Mouse (Mus musculus): ENCODE results near the gene Nup214.

The Nup214 gene

DNA sequence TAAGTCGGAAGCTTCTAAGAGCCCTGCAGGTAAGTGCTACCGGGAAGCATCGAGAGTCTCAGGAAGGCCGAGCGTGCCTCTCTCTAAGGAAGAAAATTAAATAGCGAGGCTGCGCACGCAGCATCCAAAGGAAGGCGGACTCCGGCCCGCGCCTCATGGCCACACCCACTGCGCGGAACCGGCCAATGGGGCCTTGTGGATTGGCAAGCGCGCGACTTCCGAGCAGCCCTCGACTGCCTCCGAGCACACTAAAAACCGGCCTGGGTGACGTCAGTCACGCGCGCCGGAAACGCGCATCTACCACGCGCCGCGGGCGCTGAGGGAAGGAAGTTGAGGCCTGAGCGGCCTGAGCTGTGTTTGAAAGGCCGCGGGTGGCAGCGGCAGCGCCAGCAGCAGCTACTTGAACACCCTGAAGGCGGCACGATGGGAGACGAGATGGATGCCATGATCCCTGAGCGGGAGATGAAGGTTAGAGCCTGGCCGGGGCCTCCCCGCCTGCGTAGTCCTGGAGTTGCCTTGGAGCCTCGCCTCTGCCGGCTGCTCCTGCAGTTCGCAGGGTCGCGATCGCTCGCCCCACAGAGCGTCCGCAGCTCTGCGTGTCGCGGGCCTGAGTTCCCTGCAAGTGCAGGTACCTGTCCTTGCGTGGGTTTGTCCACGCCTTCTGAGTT lies at the start of gene Nup214:
Gene Nup214 (plus strand): TSS at position 296 of the 668 bp plus-strand sequence.
- DNase-seq (ENCODE audit: low spot score): peak; percentile 99

DNA sequence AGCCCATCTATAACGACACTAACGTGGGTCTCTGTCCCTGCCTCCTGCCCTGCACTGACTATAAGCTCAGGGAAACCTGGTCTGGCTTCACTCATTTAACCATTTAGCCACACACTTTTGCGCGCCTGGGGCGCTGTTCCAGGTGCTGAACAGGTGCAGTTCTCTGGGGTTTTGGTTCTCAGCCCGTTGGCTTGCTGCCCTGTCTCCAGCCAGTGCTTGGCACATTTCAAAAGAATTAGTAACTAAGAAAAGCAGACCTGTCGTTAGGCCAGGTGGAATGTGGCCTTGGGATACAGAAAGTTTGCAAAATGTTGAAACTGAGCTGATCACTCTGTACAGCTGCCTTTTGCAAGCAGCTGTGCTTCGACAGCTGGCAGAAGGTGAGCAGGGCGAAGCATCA lies 49.4 kb upstream of the Nup214 start:
- DNase-seq (ENCODE audit: low spot score): peak; percentile 21

DNA sequence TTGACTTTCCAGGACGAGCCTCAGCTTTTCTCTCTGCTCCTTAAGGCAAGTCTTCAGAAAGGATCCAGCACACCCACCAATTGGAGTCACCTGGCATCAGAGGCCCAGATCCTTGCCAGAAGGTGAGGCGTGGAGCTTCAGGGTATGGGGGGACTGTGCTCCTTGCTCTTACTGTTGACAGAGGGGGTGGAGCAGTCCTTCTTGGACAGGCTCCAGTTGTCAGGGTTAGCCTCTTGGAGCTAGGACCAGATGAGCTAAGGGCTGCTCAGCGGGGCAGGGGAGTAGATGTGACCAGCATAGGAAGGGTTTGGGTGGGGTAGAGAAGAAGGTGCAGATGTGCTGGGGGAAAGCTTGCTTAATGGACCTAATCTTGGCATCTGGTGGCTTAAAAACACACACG lies 48.3 kb upstream of the Nup214 start:
- DNase-seq (ENCODE audit: low spot score): no peak

DNA sequence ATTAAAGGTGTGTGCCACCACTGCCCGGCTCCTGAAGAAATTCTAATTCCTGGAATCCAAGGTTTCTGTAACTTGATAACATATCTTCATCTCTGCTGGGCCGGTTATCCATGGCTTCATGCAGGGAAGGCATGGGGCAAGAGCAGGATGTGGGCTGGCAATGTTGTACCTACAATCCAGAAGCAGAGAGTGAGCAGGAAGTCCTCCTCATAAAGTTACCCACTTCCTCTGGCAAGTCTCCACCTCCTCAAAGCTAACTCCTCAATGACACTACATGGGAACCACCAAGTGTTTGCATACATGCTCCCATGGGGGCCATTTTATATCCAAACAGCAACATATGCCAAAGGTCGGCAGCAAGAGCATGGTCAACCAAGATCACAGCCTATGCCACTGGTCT lies 44.6 kb upstream of the Nup214 start:
- no peak for DNase-seq (ENCODE audit: low spot score)

GRCm38 (mm10) chr2:31934551-31934950 lies 39.7 kb upstream of the Nup214 start:
- no peak for DNase-seq (ENCODE audit: low spot score)

DNA sequence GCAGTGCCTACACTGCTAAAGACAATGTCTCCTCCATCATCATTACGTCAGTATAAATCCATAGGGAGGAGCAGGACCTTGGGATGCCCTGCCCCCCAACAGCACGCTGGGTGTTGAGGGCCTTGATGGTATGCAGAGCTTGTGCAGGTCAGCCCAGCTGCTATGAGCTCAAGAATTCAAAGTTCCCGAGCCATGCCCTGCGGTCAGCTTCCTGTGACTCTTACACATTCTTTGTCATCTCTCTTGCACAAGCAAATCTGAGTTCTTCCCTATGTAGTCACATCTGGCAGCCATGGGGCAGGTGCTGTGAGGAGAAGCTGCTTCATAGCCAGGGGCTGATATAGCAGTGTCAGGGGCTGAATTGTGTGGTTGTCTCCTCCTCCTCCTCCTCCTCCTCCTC lies 39.2 kb upstream of the Nup214 start:
- DNase-seq (ENCODE audit: low spot score): peak; percentile 23

GRCm38 (mm10) chr2:31938298-31938697 lies 35.9 kb upstream of the Nup214 start:
- DNase-seq (ENCODE audit: low spot score): no peak

- DNase-seq (ENCODE audit: low spot score): no peak
These were observed 31.2 kb upstream of the Nup214 start for GRCm38 (mm10) chr2:31943011-31943410.

- no peak for DNase-seq (ENCODE audit: low spot score)
These were observed 28.7 kb upstream of the Nup214 start for GRCm38 (mm10) chr2:31945580-31945979.

DNA sequence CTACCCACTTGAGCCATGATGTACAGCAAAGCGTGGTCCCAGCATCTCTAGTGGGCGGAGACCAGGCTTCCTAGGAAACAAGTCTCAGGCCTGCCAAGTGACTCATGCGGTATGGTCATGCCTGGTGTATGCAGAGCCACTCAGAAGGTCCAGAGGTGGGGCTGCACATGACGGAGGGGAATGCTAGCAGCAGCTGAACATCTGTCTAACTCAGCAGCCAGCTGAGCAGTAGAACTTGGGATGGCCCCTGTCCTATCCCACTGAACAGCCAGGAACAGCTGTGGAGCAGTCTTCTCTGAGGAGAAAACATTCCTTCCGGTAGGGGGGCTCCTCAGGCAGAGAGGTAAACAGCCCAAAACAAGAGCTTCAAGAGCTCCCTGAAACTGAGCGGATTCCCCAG lies 25.8 kb upstream of the Nup214 start:
- DNase-seq (ENCODE audit: low spot score): no peak

GRCm38 (mm10) chr2:31948801-31949200 lies 25.4 kb upstream of the Nup214 start:
- no peak for DNase-seq (ENCODE audit: low spot score)

DNA sequence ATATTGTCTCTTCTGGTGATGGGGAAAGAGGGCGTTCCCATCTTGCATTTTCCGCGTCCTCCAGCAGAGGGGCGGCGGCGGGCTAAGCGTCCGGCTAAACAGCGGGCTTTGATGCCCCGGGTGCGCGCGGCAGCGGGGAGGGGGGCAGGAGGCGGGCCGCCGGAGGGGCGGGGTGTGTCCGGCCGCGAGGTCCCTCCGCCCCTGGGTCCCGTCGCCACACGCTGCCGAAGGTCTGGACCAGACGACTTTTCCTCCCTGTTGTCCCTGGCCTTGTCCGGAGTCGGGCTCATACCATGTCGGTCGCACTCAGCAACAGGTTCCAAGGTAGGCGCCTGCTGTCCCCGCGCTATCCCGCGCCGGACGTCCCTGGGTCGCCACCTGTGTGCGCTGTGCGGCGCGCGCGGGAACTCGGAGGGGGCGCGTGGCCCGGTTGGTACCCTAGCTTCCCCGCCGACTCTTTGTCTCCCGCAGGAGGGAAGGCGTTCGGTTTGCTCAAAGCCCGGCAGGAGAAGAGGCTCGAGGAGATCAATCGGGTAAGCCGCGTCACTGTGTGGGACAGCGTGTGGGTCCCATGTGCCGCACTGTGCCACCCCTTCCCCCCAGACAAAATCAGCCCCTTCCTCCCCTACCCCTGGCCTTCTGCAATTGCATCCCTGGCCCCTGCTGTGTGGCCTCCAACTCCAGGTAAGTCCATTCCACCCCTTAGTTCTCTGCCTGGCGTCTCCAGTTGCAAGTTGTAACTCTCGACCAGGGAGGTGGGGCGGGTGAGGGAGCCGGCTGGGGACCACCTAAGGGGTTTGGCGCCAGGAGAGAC lies 24.0 kb upstream of the Nup214 start, which contains the start of gene Aif1l:
Gene Aif1l (plus strand): TSS at position 82 of the 814 bp plus-strand sequence.
- DNase-seq (ENCODE audit: low spot score): peak; percentile 90

DNA sequence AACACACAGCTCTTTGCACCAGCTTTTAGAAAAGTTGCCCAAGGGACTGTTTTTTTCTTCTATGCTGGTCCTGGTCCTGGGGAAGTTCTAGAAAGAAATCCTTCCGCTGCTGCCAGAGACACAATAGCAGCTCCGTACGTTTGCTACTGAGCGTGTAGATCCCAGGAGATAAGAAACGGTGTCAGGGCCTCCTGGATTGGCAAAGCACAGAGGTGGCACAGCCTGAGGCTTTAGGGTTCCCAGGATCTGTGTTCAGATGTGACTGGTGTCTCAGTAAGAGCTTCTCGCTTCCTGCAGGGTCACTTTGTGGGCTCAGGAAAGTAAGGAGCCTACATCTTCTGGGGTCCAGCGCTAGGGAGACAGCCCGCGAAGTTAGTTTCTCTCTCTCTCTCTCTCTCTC lies 23.3 kb upstream of the Nup214 start:
- no peak for DNase-seq (ENCODE audit: low spot score)

DNA sequence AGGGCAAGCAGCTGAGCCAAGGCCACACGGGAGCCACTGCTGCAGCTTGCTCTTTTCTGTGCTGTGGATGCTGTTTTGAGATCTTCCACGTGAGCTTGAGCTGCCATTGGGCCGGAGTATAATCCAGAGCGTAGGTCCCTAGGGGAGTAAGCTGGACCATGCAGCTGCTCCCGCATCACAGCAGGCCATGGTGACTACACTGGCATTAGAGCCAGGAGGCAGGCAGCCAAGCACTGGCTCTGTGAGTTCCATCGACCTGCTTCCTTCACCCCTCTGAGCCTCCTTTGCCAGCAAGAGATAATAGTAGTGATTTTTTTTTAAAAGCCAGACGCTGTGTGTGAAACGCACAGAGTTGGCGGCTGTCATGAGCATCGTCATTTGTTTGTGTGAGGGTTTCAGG lies 22.0 kb upstream of the Nup214 start:
- DNase-seq (ENCODE audit: low spot score): no peak

DNA sequence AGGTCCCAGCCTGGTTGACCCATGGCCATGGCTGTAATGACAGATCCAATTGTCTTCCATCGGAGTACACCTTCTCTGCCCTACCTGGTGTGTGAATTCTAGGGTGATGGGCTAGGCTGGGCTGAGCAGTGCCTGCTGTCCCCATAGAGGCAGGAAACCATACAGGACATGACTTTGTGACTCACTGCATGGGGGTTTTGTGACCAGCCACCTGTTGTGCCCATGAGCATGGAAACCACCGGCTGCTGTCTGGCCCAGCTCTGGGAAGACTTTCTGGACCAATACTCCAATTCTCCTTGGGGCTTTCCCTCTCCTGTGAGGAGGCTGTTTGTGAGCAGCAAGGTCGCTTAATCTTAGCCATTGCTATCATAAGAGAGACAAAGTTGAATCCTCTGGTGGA lies 21.5 kb upstream of the Nup214 start:
- DNase-seq (ENCODE audit: low spot score): no peak

- DNase-seq (ENCODE audit: low spot score): no peak
These were observed 20.5 kb upstream of the Nup214 start for GRCm38 (mm10) chr2:31953687-31954086.

- no peak for DNase-seq (ENCODE audit: low spot score)
These were observed 19.5 kb upstream of the Nup214 start for GRCm38 (mm10) chr2:31954779-31955181.

- DNase-seq (ENCODE audit: low spot score): no peak
These were observed 18.6 kb upstream of the Nup214 start for GRCm38 (mm10) chr2:31955686-31956085.

GRCm38 (mm10) chr2:31957211-31957610 lies 17.0 kb upstream of the Nup214 start:
- DNase-seq (ENCODE audit: low spot score): no peak

DNA sequence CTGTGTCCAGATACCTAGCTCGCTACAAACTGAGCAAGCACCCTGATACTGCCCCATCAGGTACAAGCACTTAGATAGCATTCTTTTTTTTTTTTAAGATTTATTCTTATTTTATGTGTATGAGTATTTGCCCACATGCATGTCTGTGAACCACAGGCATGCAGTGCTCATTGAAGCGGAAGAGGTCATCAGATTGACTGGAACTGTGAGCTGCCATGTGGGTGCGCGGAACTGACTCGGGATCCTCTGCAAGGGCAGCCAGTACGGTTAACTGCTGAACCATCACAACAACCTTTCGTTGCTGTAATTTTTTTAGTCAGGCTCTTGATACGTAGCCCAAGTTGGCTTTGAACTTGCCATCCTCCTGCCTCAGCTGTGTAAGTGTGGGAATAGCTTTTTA lies 13.2 kb upstream of the Nup214 start:
- no peak for DNase-seq (ENCODE audit: low spot score)

GRCm38 (mm10) chr2:31961791-31962222 lies 12.4 kb upstream of the Nup214 start:
- DNase-seq (ENCODE audit: low spot score): no peak

- no peak for DNase-seq (ENCODE audit: low spot score)
These were observed 11.6 kb upstream of the Nup214 start for GRCm38 (mm10) chr2:31962501-31963224.

GRCm38 (mm10) chr2:31963491-31963890 lies 10.7 kb upstream of the Nup214 start:
- no peak for DNase-seq (ENCODE audit: low spot score)
